9 mouse cellular contexts compared by ENCODE assay signal in the genomic region with DNA sequence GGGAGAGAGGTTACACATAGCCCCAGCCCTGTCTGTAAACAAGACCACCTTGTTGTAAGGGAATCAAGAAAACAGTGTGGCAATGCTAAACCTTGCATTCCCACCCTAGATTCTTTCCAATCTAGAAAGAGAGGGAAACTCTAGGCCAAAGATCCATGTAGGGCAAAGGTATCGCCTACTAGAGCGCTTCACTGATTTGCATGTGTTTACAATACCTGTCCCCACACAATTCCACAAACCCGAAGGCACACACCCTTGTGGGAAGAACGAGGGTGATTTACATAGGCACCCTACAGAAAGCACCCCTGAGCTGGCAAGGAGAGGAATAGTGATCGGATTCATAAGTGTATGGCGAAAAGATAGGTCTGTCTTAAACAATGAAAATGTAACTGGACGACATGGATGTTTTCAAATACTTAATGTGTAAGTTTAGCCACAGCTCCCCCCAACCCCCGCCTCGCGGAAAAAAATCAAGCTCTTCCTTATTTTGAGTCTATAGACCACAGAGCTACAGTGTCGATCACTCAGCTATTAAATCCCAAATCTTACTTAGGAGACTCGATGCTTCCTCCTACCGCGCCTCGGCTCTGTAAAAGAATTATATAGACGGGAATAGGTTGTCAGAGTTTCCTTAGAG. TPM values are rescaled to one million over a fixed set of nuclear protein-coding genes. Genes with fewer than 3 reads are reported as not detected.
A peak's percentile ranks its signal among the peaks of the same experiment; 100 is the strongest.
DNase-seq lines count a peak whose midpoint lies in the region; ATAC-seq lines count a peak whose summit lies in the region.
"Had no signal": no experiment of that assay in that cellular context is flagged by ENCODE, and none has a peak within 500 bp of the region (broad histone marks: within the 10 kb centered on the region; RNA-seq: fewer than 3 reads in every experiment).

No protein-coding gene starts in this region.

- no peaks in the 10 kb centered on the region for H3K36me3 ChIP-seq in forebrain, embryonic 10.5 days (replicated peaks)
- H3K36me3 ChIP-seq in forebrain, embryonic 11.5 days (ENCODE audit: control insufficient read depth, insufficient read depth, low read length) = no peaks in the 10 kb centered on the region
- H3K36me3 ChIP-seq in neural tube, embryonic 12.5 days = no peaks in the 10 kb centered on the region
- H3K36me3 ChIP-seq in liver, embryonic 16.5 days (ENCODE audit: control insufficient read depth, insufficient read depth) = no peaks in the 10 kb centered on the region
- no peaks in the 10 kb centered on the region for H3K36me3 ChIP-seq in stomach, embryonic 15.5 days

- 27% methylated on average over 16 of the region's 16 CpGs for WGBS in forebrain, embryonic 10.5 days
- WGBS in forebrain, embryonic 11.5 days = 22% methylated on average over 16 of the region's 16 CpGs
- WGBS in neural tube, embryonic 12.5 days = 21% methylated on average over 16 of the region's 16 CpGs
- WGBS in liver, embryonic 16.5 days (ENCODE audit: insufficient replicate concordance) = 16% methylated on average over 16 of the region's 16 CpGs
- WGBS in stomach, embryonic 15.5 days = 22% methylated on average over 16 of the region's 16 CpGs

- no peak overlapping the region for H3K27ac ChIP-seq in forebrain, embryonic 10.5 days
- H3K27ac ChIP-seq in forebrain, embryonic 11.5 days (ENCODE audit: low read depth, low read length) = no peak overlapping the region
- no peak overlapping the region for H3K27ac ChIP-seq in neural tube, embryonic 12.5 days
- H3K27ac ChIP-seq in liver, embryonic 16.5 days (ENCODE audit: low read length) = no peak overlapping the region
- H3K27ac ChIP-seq in stomach, embryonic 15.5 days = no peak overlapping the region

- H3K4me1 ChIP-seq in forebrain, embryonic 10.5 days = peaks cover 14% of the 10 kb centered on the region
- H3K4me1 ChIP-seq in forebrain, embryonic 11.5 days (replicated peaks; ENCODE audit: control insufficient read depth, insufficient read depth, low read length) = no peaks in the 10 kb centered on the region
- 0 out of 2 replicates have a peak, but pooled peaks cover 7% of the 10 kb centered on the region for H3K4me1 ChIP-seq in neural tube, embryonic 12.5 days
- H3K4me1 ChIP-seq in liver, embryonic 16.5 days (ENCODE audit: control insufficient read depth, low read depth, low read length) = peaks cover 8% of the 10 kb centered on the region
- peaks cover 8% of the 10 kb centered on the region; the same call in 1 of the 2 replicates for H3K4me1 ChIP-seq in stomach, embryonic 15.5 days

- H3K9ac ChIP-seq in forebrain, embryonic 11.5 days (ENCODE audit: low read length) = no peak overlapping the region
- no peak overlapping the region for H3K9ac ChIP-seq in neural tube, embryonic 12.5 days
- H3K9ac ChIP-seq in liver, embryonic 16.5 days (ENCODE audit: low read depth, low read length) = no peak overlapping the region
- no peak overlapping the region for H3K9ac ChIP-seq in stomach, embryonic 15.5 days

- no peak for ATAC-seq in forebrain, embryonic 11.5 days (replicated peaks; ENCODE audit: low FRiP score)
- no peak for ATAC-seq in neural tube, embryonic 12.5 days (ENCODE audit: low FRiP score, low read depth)
- no peak for ATAC-seq in liver, embryonic 16.5 days (ENCODE audit: low read depth)
- no peak for ATAC-seq in stomach, embryonic 15.5 days (ENCODE audit: insufficient read depth, low FRiP score, low read depth)
- ATAC-seq in activated CD4-positive, CD25-positive, alpha-beta regulatory T cell, adult 4 months = no peak

- no peak overlapping the region for H3K4me2 ChIP-seq in forebrain, embryonic 11.5 days (ENCODE audit: low read depth, low read length, severe bottlenecking)
- H3K4me2 ChIP-seq in neural tube, embryonic 12.5 days (replicated peaks) = peak overlapping the region; percentile 91
- H3K4me2 ChIP-seq in liver, embryonic 16.5 days (ENCODE audit: low read depth, low read length) = peak overlapping the region; percentile 74
- peak overlapping the region; percentile 97 for H3K4me2 ChIP-seq in stomach, embryonic 15.5 days

- H3K9me3 ChIP-seq in forebrain, embryonic 10.5 days = no peaks in the 10 kb centered on the region
- H3K9me3 ChIP-seq in forebrain, embryonic 11.5 days (ENCODE audit: control insufficient read depth, low read length) = no peaks in the 10 kb centered on the region; the same call in 1 of the 2 replicates
- H3K9me3 ChIP-seq in neural tube, embryonic 12.5 days = no peaks in the 10 kb centered on the region
- H3K9me3 ChIP-seq in liver, embryonic 16.5 days (replicated peaks; ENCODE audit: control insufficient read depth, low read length) = no peaks in the 10 kb centered on the region; the same call in 1 of the 2 replicates
- no peaks in the 10 kb centered on the region for H3K9me3 ChIP-seq in stomach, embryonic 15.5 days

- H3K27me3 ChIP-seq in forebrain, embryonic 10.5 days (ENCODE audit: poor library complexity, severe bottlenecking) = peaks cover 44% of the 10 kb centered on the region
- H3K27me3 ChIP-seq in forebrain, embryonic 11.5 days (ENCODE audit: control insufficient read depth, insufficient read depth, low read length) = peaks cover 21% of the 10 kb centered on the region
- H3K27me3 ChIP-seq in neural tube, embryonic 12.5 days (replicated peaks) = peaks cover 18% of the 10 kb centered on the region
- peaks cover 26% of the 10 kb centered on the region for H3K27me3 ChIP-seq in liver, embryonic 16.5 days (ENCODE audit: control insufficient read depth, insufficient read depth, low read depth, low read length)
- H3K27me3 ChIP-seq in stomach, embryonic 15.5 days (replicated peaks) = no peaks in the 10 kb centered on the region

- DNase-seq in forebrain, embryonic 10.5 days (ENCODE audit: extremely low spot score, low spot score) = no peak
- no peak for DNase-seq in forebrain, embryonic 11.5 days (ENCODE audit: low spot score)
- DNase-seq in neural tube, embryonic 10.5 days (ENCODE audit: extremely low spot score, low spot score) = no peak
- DNase-seq in right cerebral cortex, postnatal 4 days = no peak
- DNase-seq: layer of hippocampus, adult 9-11 months had no signal

- peak overlapping the region; percentile 66; the same call in 1 of the 2 replicates for H3K4me3 ChIP-seq in forebrain, embryonic 10.5 days
- H3K4me3 ChIP-seq in forebrain, embryonic 11.5 days (ENCODE audit: low read depth, low read length) = no peak overlapping the region
- H3K4me3 ChIP-seq in neural tube, embryonic 12.5 days = 0 out of 2 replicates have a peak overlapping the region, but pooled peaks have one; percentile 52
- H3K4me3 ChIP-seq in liver, embryonic 16.5 days (ENCODE audit: low read depth, low read length) = peak overlapping the region; percentile 67
- H3K4me3 ChIP-seq in stomach, embryonic 15.5 days (replicated peaks) = peak overlapping the region; percentile 59

RNA-seq across cellular contexts. Expression of gene Tec, which starts 1.1 kb away (rescaled TPM):
- polyA plus RNA-seq in forebrain, embryonic 10.5 days (2016; fragmentation: Nextera tagmentation; extraction: Ambion mirVana) = 2.0 and 2.5 TPM in 2 replicates
- 2.9 and 3.0 TPM in 2 replicates for polyA plus RNA-seq in forebrain, embryonic 11.5 days (2014; fragmentation: Nextera tagmentation; extraction: Ambion mirVana)
- polyA plus RNA-seq in neural tube, embryonic 12.5 days (2016; fragmentation: Nextera tagmentation; extraction: Ambion mirVana) = 7.2 and 7.9 TPM in 2 replicates
- polyA plus RNA-seq in liver, embryonic 16.5 days (2015; fragmentation: Nextera tagmentation; extraction: Ambion mirVana) = 5.2 and 5.7 TPM in 2 replicates
- 9.9 and 10.8 TPM in 2 replicates for polyA plus RNA-seq in stomach, embryonic 15.5 days (2015; fragmentation: Nextera tagmentation; extraction: Ambion mirVana)
- 10 to 100 TPM; 10.1 to 10.6 TPM for polyA plus RNA-seq in activated CD4-positive, CD25-positive, alpha-beta regulatory T cell, adult 4 months (2017; shearing (Covaris generic))

RNA-seq across cellular contexts. Expression of gene Slain2, which starts 47.0 kb away (rescaled TPM):
- 12.9 and 14.4 TPM in 2 replicates for polyA plus RNA-seq in forebrain, embryonic 10.5 days (2016; fragmentation: Nextera tagmentation; extraction: Ambion mirVana)
- polyA plus RNA-seq in forebrain, embryonic 11.5 days (2014; fragmentation: Nextera tagmentation; extraction: Ambion mirVana) = 22.8 and 24.9 TPM in 2 replicates
- polyA plus RNA-seq in neural tube, embryonic 12.5 days (2016; fragmentation: Nextera tagmentation; extraction: Ambion mirVana) = 26.6 and 32.2 TPM in 2 replicates
- polyA plus RNA-seq in liver, embryonic 16.5 days (2015; fragmentation: Nextera tagmentation; extraction: Ambion mirVana) = 3.2 TPM in 2 replicates
- polyA plus RNA-seq in stomach, embryonic 15.5 days (2015; fragmentation: Nextera tagmentation; extraction: Ambion mirVana) = 15.2 and 16.2 TPM in 2 replicates
- 10 to 100 TPM; 11.7 to 13.9 TPM for polyA plus RNA-seq in activated CD4-positive, CD25-positive, alpha-beta regulatory T cell, adult 4 months (2017; shearing (Covaris generic))
